Mouse (Mus musculus): ENCODE results near the gene Sstr5.

GRCm38 (mm10) chr17:25520492-25520891, 23.4 kb upstream of the Sstr5 start:
- TF ChIP-seq CTCF (IDR thresholded peaks at IDR 0.05; ENCODE audit: borderline replicate concordance, insufficient read depth, low read length) (no peak), POLR2A (IDR thresholded peaks at IDR 0.05; ENCODE audit: low read depth, low read length) (no peak)

All from embryonic fibroblast, embryonic 13.5 days (primary cell).